8 mouse cellular contexts compared by ENCODE assay signal in the genomic region with DNA sequence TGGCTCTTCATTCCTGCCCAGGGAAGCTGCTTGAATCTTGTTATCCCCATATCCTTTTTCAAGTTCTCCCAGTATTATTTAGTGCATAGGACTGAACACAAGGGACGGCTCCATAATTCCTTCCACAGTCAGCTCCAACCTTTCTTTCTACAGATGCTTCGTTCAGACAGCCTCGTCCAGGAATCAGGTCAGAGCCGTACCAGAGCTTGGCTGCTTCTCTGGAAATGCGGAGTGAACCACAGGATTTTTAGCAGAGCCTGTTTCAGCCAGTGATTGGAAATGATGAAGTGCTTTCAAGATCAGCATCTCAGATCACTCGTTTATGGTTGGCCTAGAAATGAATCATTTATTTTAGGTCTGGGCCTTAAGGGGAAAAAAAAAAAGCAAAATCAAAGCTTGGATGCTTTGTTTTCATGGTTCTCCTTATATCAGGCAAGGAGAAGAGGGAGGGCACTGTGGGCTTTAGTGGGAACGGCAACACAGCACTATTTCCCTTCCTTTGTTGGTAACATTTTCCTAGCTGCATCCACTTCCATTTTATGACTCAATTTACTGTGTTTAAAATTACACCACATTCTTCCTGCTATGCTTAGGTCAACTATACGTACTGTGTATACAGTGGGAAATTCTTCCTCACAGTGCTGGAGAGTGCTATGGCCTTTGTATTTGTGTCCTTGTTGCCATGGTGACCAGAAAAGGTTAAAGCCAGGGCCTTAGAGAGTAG.
DNase-seq lines count a peak whose midpoint lies in the region; ATAC-seq and TF ChIP-seq lines count a peak whose summit lies in the region.

No protein-coding gene starts in this region.

- peak; percentile 84; the same call in 1 of the 2 replicates for ATAC-seq in embryonic facial prominence, embryonic 11.5 days (replicated peaks; ENCODE audit: insufficient number of reproducible peaks, low FRiP score, low TSS enrichment, low read depth)
- ATAC-seq in midbrain, embryonic 11.5 days (ENCODE audit: low FRiP score) = peak; percentile 94
- no peak for ATAC-seq in activated CD4-positive, CD25-positive, alpha-beta regulatory T cell, adult 4 months

- no peak for TF ChIP-seq CTCF in kidney, adult 2 months (conservative IDR thresholded peaks at IDR 0.05; ENCODE audit: insufficient read depth, insufficient read length, low read depth, low read length)

- no peaks in the 10 kb centered on the region for H3K36me3 ChIP-seq in heart, embryonic 10.5 days
- no peaks in the 10 kb centered on the region for H3K36me3 ChIP-seq in embryonic facial prominence, embryonic 11.5 days (replicated peaks; ENCODE audit: control insufficient read depth, insufficient read depth, low read depth, low read length)
- no peaks in the 10 kb centered on the region for H3K36me3 ChIP-seq in kidney, adult 2 months (ENCODE audit: control insufficient read depth, insufficient read depth, low read length)
- H3K36me3 ChIP-seq in midbrain, embryonic 11.5 days (ENCODE audit: control insufficient read depth, insufficient read depth, low read length) = no peaks in the 10 kb centered on the region

- H3K9me3 ChIP-seq in heart, embryonic 10.5 days = no peaks in the 10 kb centered on the region
- H3K9me3 ChIP-seq in embryonic facial prominence, embryonic 11.5 days (replicated peaks; ENCODE audit: control insufficient read depth, low read length) = no peaks in the 10 kb centered on the region
- H3K9me3 ChIP-seq in midbrain, embryonic 11.5 days (ENCODE audit: control insufficient read depth, low read length) = no peaks in the 10 kb centered on the region

- TF ChIP-seq POLR2A in kidney, adult 2 months (IDR thresholded peaks at IDR 0.05; ENCODE audit: low read depth, low read length) = no peak

- 49% methylated on average over 8 of the region's 8 CpGs for WGBS in heart, embryonic 10.5 days
- WGBS in embryonic facial prominence, embryonic 11.5 days = 48% methylated on average over 8 of the region's 8 CpGs
- 49% methylated on average over 8 of the region's 8 CpGs for WGBS in kidney, adult 2 months
- 48% methylated on average over 8 of the region's 8 CpGs for whole genome bisulfite sequencing in midbrain, embryonic 11.5 days

- H3K9ac ChIP-seq in embryonic facial prominence, embryonic 11.5 days (replicated peaks; ENCODE audit: low read length) = no peak overlapping the region
- H3K9ac ChIP-seq in midbrain, embryonic 11.5 days (ENCODE audit: low read length) = no peak overlapping the region

- H3K4me3 ChIP-seq in heart, embryonic 10.5 days = no peak overlapping the region
- no peak overlapping the region for H3K4me3 ChIP-seq in embryonic facial prominence, embryonic 11.5 days (ENCODE audit: low read depth, low read length)
- H3K4me3 ChIP-seq in kidney, adult 2 months (ENCODE audit: insufficient read depth, low read depth, low read length) = no peak overlapping the region
- H3K4me3 ChIP-seq in midbrain, embryonic 11.5 days (ENCODE audit: low read depth, low read length) = no peak overlapping the region

- DNase-seq in heart, embryonic 10.5 days (ENCODE audit: low spot score) = no peak
- DNase-seq in heart, adult 8-10 months (ENCODE audit: low spot score) = no peak
- DNase-seq in embryonic facial prominence, embryonic 11.5 days (ENCODE audit: low spot score) = peak; percentile 76
- peak; percentile 56 for DNase-seq in kidney, adult 2 months
- DNase-seq in midbrain, embryonic 11.5 days (ENCODE audit: low spot score, missing footprints) = peak; percentile 92
- no peak for DNase-seq in cerebellum, adult 9-11 months
- DNase-seq in ovary, postnatal 36 days (ENCODE audit: low spot score) = no peak

- H3K4me1 ChIP-seq in heart, embryonic 10.5 days = peaks cover 22% of the 10 kb centered on the region
- H3K4me1 ChIP-seq in embryonic facial prominence, embryonic 11.5 days (ENCODE audit: control insufficient read depth, insufficient read depth, low read length) = no peaks in the 10 kb centered on the region
- peaks cover 22% of the 10 kb centered on the region; the same call in 1 of the 2 replicates for H3K4me1 ChIP-seq in kidney, adult 2 months (ENCODE audit: control insufficient read depth, insufficient read depth, low read length)
- peaks cover 10% of the 10 kb centered on the region for H3K4me1 ChIP-seq in midbrain, embryonic 11.5 days (ENCODE audit: control insufficient read depth, insufficient read depth, low read length)

- H3K4me2 ChIP-seq in embryonic facial prominence, embryonic 11.5 days (ENCODE audit: low read depth, low read length) = no peak overlapping the region
- H3K4me2 ChIP-seq in midbrain, embryonic 11.5 days = no peak overlapping the region

- no peaks in the 10 kb centered on the region for H3K27me3 ChIP-seq in heart, embryonic 10.5 days (ENCODE audit: insufficient read depth, poor library complexity, severe bottlenecking)
- no peaks in the 10 kb centered on the region for H3K27me3 ChIP-seq in embryonic facial prominence, embryonic 11.5 days (ENCODE audit: control insufficient read depth, insufficient read depth, low read length)
- H3K27me3 ChIP-seq in kidney, adult 2 months (replicated peaks; ENCODE audit: control insufficient read depth, insufficient read depth, low read length) = no peaks in the 10 kb centered on the region
- H3K27me3 ChIP-seq in midbrain, embryonic 11.5 days (ENCODE audit: control insufficient read depth, insufficient read depth, low read length) = no peaks in the 10 kb centered on the region

- H3K27ac ChIP-seq in heart, embryonic 10.5 days = peak overlapping the region; percentile 60
- H3K27ac ChIP-seq in embryonic facial prominence, embryonic 11.5 days (replicated peaks; ENCODE audit: low read depth, low read length) = no peak overlapping the region; the same call in 1 of the 2 replicates
- peak overlapping the region; percentile 71 for H3K27ac ChIP-seq in kidney, adult 2 months (ENCODE audit: insufficient read depth, low read depth, low read length)
- 0 out of 2 replicates have a peak overlapping the region, but pooled peaks have one; percentile 7 for H3K27ac ChIP-seq in midbrain, embryonic 11.5 days (ENCODE audit: low read depth, low read length)

Comparison
In these comparisons a context has a peak if more than half of its experiments do, and no peak if none do; other contexts are left out.
1. DNase-seq: peak in embryonic facial prominence, embryonic 11.5 days (single experiment), kidney, adult 2 months (single experiment) and midbrain, embryonic 11.5 days (single experiment); none in heart, embryonic 10.5 days (single experiment), heart, adult 8-10 months (single experiment), cerebellum, adult 9-11 months (single experiment) and ovary, postnatal 36 days (single experiment).